Mouse (Mus musculus) CH12.LX (cell line): ENCODE results near the gene Syap1. TPM values are rescaled to one million over a fixed set of nuclear protein-coding genes. Genes with fewer than 3 reads are reported as not detected.

Experiments used
- DNase-seq: peaks from one replicate; pipeline ENCODE4 v3.0.0-alpha.2; 2013; ENCODE audit errors: extremely low read depth
- H3K27ac ChIP-seq: 2 replicates; pipeline ENCODE4 v1.5.1; 2012; ENCODE audit warnings: low read depth, mild to moderate bottlenecking, control low read depth, moderate library complexity; ENCODE audit not compliant: insufficient read depth
- H3K27me3 ChIP-seq: replicated peaks from 2 replicates; pipeline ENCODE3; 2012; ENCODE audit warnings: inconsistent platforms
- H3K36me3 ChIP-seq, 2 experiments: replicated peaks in 1 of 2; 2 replicates each; pipeline versions ENCODE3 to v1.6.1; 2012; ENCODE audit warnings: inconsistent platforms in 1 of 2, low read length in 1 of 2, mild to moderate bottlenecking in 1 of 2, mixed read lengths in 1 of 2, moderate library complexity in 1 of 2; ENCODE audit not compliant: control insufficient read depth in 1 of 2, insufficient read depth in 1 of 2
- H3K4me1 ChIP-seq, 2 experiments: 2 replicates each; pipeline ENCODE4 v1.6.1; 2012; ENCODE audit warnings: inconsistent platforms in 1 of 2, moderate library complexity in 1 of 2; ENCODE audit not compliant: insufficient read depth in 2 of 2, control insufficient read depth in 1 of 2
- H3K4me2 ChIP-seq: 2 replicates; pipeline ENCODE4 v1.6.1; 2012; ENCODE audit warnings: low read depth, mild to moderate bottlenecking, control low read depth; ENCODE audit not compliant: poor library complexity, insufficient read depth, severe bottlenecking
- H3K4me3 ChIP-seq, 3 experiments: fragments of 150-350 bp in 1 of 3; sonication (generic) in 1 of 3; replicated peaks in 1 of 3; 2 replicates each; pipeline versions ENCODE3 to v1.5.1; 2011 to 2012; ENCODE audit warnings: low read depth in 2 of 3, low read length in 2 of 3, mild to moderate bottlenecking in 2 of 3, moderate library complexity in 2 of 3, control low read depth in 1 of 3, improper control_type of control experiment in 1 of 3, inconsistent platforms in 1 of 3, mixed read lengths in 1 of 3; ENCODE audit not compliant: poor library complexity in 1 of 3
- H3K79me2 ChIP-seq: replicated peaks from 2 replicates; pipeline ENCODE4 v1.6.1; 2012; ENCODE audit warnings: mild to moderate bottlenecking, moderate library complexity; ENCODE audit not compliant: control insufficient read depth, poor library complexity, insufficient read depth, severe bottlenecking; ENCODE audit errors: extremely low read depth
- H3K9ac ChIP-seq: 2 replicates; pipeline ENCODE4 v1.6.1; 2012; ENCODE audit warnings: low read depth, mild to moderate bottlenecking, control low read depth, moderate library complexity; ENCODE audit not compliant: insufficient read depth
- H3K9me3 ChIP-seq: replicated peaks from 2 replicates; pipeline ENCODE3; 2012; ENCODE audit warnings: low read length, inconsistent platforms, mixed read lengths
- BHLHE40 ChIP-seq: IDR thresholded peaks from 2 replicates; pipeline ENCODE4 v1.6.1; 2011; ENCODE audit warnings: mild to moderate bottlenecking, low read depth, low read length, improper control_type of control experiment
- CHD1 ChIP-seq: IDR thresholded peaks from 2 replicates; pipeline ENCODE4 v1.6.1; 2012; ENCODE audit warnings: low read depth, low read length, improper control_type of control experiment, inconsistent platforms
- CHD2 ChIP-seq: IDR thresholded peaks from 2 replicates; pipeline ENCODE4 v1.6.1; 2011; ENCODE audit warnings: low read length, improper control_type of control experiment
- CTCF ChIP-seq, 2 experiments: IDR thresholded peaks in 1 of 2; conservative IDR thresholded peaks in 1 of 2; 2 replicates each; pipeline ENCODE4 v1.5.1; 2011 to 2012; ENCODE audit warnings: low read depth in 2 of 2, low read length in 2 of 2, improper control_type of control experiment in 1 of 2, inconsistent platforms in 1 of 2, mild to moderate bottlenecking in 1 of 2, moderate library complexity in 1 of 2
- E2F4 ChIP-seq: IDR thresholded peaks from 2 replicates; pipeline ENCODE4 v1.6.1; 2011; ENCODE audit warnings: low read depth, low read length, improper control_type of control experiment; ENCODE audit not compliant: insufficient replicate concordance
- ELF1 ChIP-seq: IDR thresholded peaks from 2 replicates; pipeline ENCODE4 v1.6.1; 2014; ENCODE audit warnings: low read depth, mild to moderate bottlenecking, inconsistent platforms, low read length, improper control_type of control experiment
- EP300 ChIP-seq: IDR thresholded peaks from 2 replicates; pipeline ENCODE4 v1.6.1; 2011; ENCODE audit warnings: low read length, improper control_type of control experiment
- ETS1 ChIP-seq: conservative IDR thresholded peaks from 2 replicates; pipeline ENCODE4 v1.6.1; 2012; ENCODE audit warnings: low read depth, mild to moderate bottlenecking, inconsistent platforms, low read length, improper control_type of control experiment, moderate library complexity
- GABPA ChIP-seq: IDR thresholded peaks from 2 replicates; pipeline ENCODE4 v1.6.1; 2012; ENCODE audit warnings: low read depth, low read length, improper control_type of control experiment, inconsistent platforms; ENCODE audit not compliant: insufficient replicate concordance
- HCFC1 ChIP-seq: IDR thresholded peaks from 2 replicates; pipeline ENCODE4 v1.6.1; 2012; ENCODE audit warnings: low read depth, mild to moderate bottlenecking, inconsistent platforms, low read length, improper control_type of control experiment
- IRF4 ChIP-seq: IDR thresholded peaks from 2 replicates; pipeline ENCODE4 v1.6.1; 2014; ENCODE audit warnings: low read depth, mild to moderate bottlenecking, inconsistent platforms, low read length, improper control_type of control experiment
- JUN ChIP-seq: IDR thresholded peaks from 2 replicates; pipeline ENCODE4 v1.6.1; 2011; ENCODE audit warnings: low read depth, mild to moderate bottlenecking, low read length, improper control_type of control experiment, moderate library complexity; ENCODE audit not compliant: insufficient read depth
- JUND ChIP-seq: conservative IDR thresholded peaks from 2 replicates; pipeline ENCODE4 v1.6.1; 2011; ENCODE audit warnings: low read depth, low read length, improper control_type of control experiment
- KAT2A ChIP-seq: IDR thresholded peaks from 2 replicates; pipeline ENCODE4 v1.6.1; 2012; ENCODE audit warnings: low read length, improper control_type of control experiment, inconsistent platforms; ENCODE audit not compliant: insufficient replicate concordance
- MAFK ChIP-seq: IDR thresholded peaks from 2 replicates; pipeline ENCODE4 v1.6.1; 2011; ENCODE audit warnings: low read length, improper control_type of control experiment; ENCODE audit not compliant: insufficient replicate concordance
- MAX ChIP-seq: IDR thresholded peaks from 2 replicates; pipeline ENCODE4 v1.6.1; 2011; ENCODE audit warnings: low read length, improper control_type of control experiment
- MAZ ChIP-seq: IDR thresholded peaks from 2 replicates; pipeline ENCODE4 v1.6.1; 2012; ENCODE audit warnings: low read depth, mild to moderate bottlenecking, inconsistent platforms, low read length, improper control_type of control experiment, moderate library complexity
- MEF2A ChIP-seq: IDR thresholded peaks from 2 replicates; pipeline ENCODE4 v1.6.1; 2014; ENCODE audit warnings: low read depth, mild to moderate bottlenecking, inconsistent platforms, low read length, improper control_type of control experiment, borderline replicate concordance
- MXI1 ChIP-seq: IDR thresholded peaks from 2 replicates; pipeline ENCODE4 v1.6.1; 2011; ENCODE audit warnings: mild to moderate bottlenecking, low read depth, low read length, improper control_type of control experiment
- MYC ChIP-seq: IDR thresholded peaks from 2 replicates; pipeline ENCODE4 v1.6.1; 2011; ENCODE audit warnings: low read depth, mild to moderate bottlenecking, improper control_type of control experiment, low read length
- NELFE ChIP-seq: IDR thresholded peaks from 2 replicates; pipeline ENCODE4 v1.6.1; 2011; ENCODE audit warnings: low read depth, low read length, improper control_type of control experiment
- NRF1 ChIP-seq: IDR thresholded peaks from 2 replicates; pipeline ENCODE4 v1.6.1; 2014; ENCODE audit warnings: low read depth, mild to moderate bottlenecking, inconsistent platforms, low read length, improper control_type of control experiment, moderate library complexity
- PAX5 ChIP-seq: IDR thresholded peaks from 2 replicates; pipeline ENCODE4 v1.6.1; 2012; ENCODE audit warnings: low read length, inconsistent platforms, mixed read lengths
- POLR2A ChIP-seq: IDR thresholded peaks from 2 replicates; pipeline ENCODE4 v1.6.1; 2011; ENCODE audit warnings: low read depth, mild to moderate bottlenecking, improper control_type of control experiment, low read length
- POLR2AphosphoS2 ChIP-seq: IDR thresholded peaks from 2 replicates; pipeline ENCODE4 v1.6.1; 2011; ENCODE audit warnings: low read depth, low read length, improper control_type of control experiment
- RAD21 ChIP-seq: IDR thresholded peaks from 2 replicates; pipeline ENCODE4 v1.6.1; 2011; ENCODE audit warnings: low read depth, mild to moderate bottlenecking, low read length, improper control_type of control experiment, moderate library complexity
- RCOR1 ChIP-seq: conservative IDR thresholded peaks from 2 replicates; pipeline ENCODE4 v1.6.1; 2012; ENCODE audit warnings: low read depth, mild to moderate bottlenecking, inconsistent platforms, low read length, improper control_type of control experiment
- SIN3A ChIP-seq: IDR thresholded peaks from 2 replicates; pipeline ENCODE4 v1.6.1; 2012; ENCODE audit warnings: low read length, improper control_type of control experiment, inconsistent platforms
- SMC3 ChIP-seq: IDR thresholded peaks from 2 replicates; pipeline ENCODE4 v1.6.1; 2011; ENCODE audit warnings: low read depth, low read length, improper control_type of control experiment
- TBP ChIP-seq: conservative IDR thresholded peaks from 2 replicates; pipeline ENCODE4 v1.6.1; 2011; ENCODE audit warnings: low read depth, low read length, improper control_type of control experiment
- TCF12 ChIP-seq: IDR thresholded peaks from 2 replicates; pipeline ENCODE4 v1.6.1; 2014; ENCODE audit warnings: low read depth, mild to moderate bottlenecking, inconsistent platforms, low read length, improper control_type of control experiment
- UBTF ChIP-seq: IDR thresholded peaks from 2 replicates; pipeline ENCODE4 v1.6.1; 2012; ENCODE audit warnings: low read depth, mild to moderate bottlenecking, inconsistent platforms, low read length, improper control_type of control experiment, moderate library complexity
- USF1 ChIP-seq: IDR thresholded peaks from 2 replicates; pipeline ENCODE4 v1.6.1; 2014; ENCODE audit warnings: low read depth, mild to moderate bottlenecking, inconsistent platforms, low read length, improper control_type of control experiment
- USF2 ChIP-seq: conservative IDR thresholded peaks from 2 replicates; pipeline ENCODE4 v1.6.1; 2011; ENCODE audit warnings: low read depth, low read length, improper control_type of control experiment
- ZC3H11A ChIP-seq: IDR thresholded peaks from 2 replicates; pipeline ENCODE4 v1.6.1; 2012; ENCODE audit warnings: low read depth, mild to moderate bottlenecking, inconsistent platforms, low read length, improper control_type of control experiment
- ZKSCAN1 ChIP-seq: IDR thresholded peaks from 2 replicates; pipeline ENCODE4 v1.6.1; 2012; ENCODE audit warnings: low read depth, inconsistent platforms, low read length, improper control_type of control experiment, borderline replicate concordance
- ZMIZ1 ChIP-seq: IDR thresholded peaks from 2 replicates; pipeline ENCODE4 v1.6.1; 2012; ENCODE audit warnings: low read depth, mild to moderate bottlenecking, inconsistent platforms, low read length, improper control_type of control experiment
- ZNF384 ChIP-seq: IDR thresholded peaks from 2 replicates; pipeline ENCODE4 v1.6.1; 2012; ENCODE audit warnings: low read depth, low read length, improper control_type of control experiment, inconsistent platforms
- dilution Hi-C: fragments of 300-500 bp; cut with MboI; formaldehyde crosslinking; loops from 2 replicates; pipeline ENCODE4 v1.14.3; 2020; ENCODE audit warnings: low sequenced_read_pairs; ENCODE audit not compliant: extremely low pct_unique_long_range_greater_than_20kb, extremely low pct_ligation_motif_present
- in situ Hi-C: fragments of 300-500 bp; cut with MboI; formaldehyde crosslinking; loops from 3 replicates; pipeline ENCODE4 v1.14.3; 2019; ENCODE audit warnings: low sequenced_read_pairs, low pct_ligation_motif_present, low pct_unique_long_range_greater_than_20kb, mixed read lengths
- polyA plus RNA-seq: library from polyadenylated mRNA; unstranded; fragments of >175 nt; gene quantifications from 2 replicates; pipeline ENCODE4 v1.2.1, GENCODE M21; 2012; ENCODE audit warnings: low read depth; ENCODE audit not compliant: insufficient read length
- total RNA-seq, 2 experiments: library from RNA; depleted of rRNA; stranded (reverse); fragments of 300-350 nt in 1 of 2; fragments of >200 nt in 1 of 2; gene quantifications; 2 replicates each; pipeline ENCODE4 v1.2.3; 2012 to 2014

The Syap1 gene
- total and polyA plus RNA-seq, 3 experiments, result 5.9 to 14.7 (median 12.3) TPM

DNA sequence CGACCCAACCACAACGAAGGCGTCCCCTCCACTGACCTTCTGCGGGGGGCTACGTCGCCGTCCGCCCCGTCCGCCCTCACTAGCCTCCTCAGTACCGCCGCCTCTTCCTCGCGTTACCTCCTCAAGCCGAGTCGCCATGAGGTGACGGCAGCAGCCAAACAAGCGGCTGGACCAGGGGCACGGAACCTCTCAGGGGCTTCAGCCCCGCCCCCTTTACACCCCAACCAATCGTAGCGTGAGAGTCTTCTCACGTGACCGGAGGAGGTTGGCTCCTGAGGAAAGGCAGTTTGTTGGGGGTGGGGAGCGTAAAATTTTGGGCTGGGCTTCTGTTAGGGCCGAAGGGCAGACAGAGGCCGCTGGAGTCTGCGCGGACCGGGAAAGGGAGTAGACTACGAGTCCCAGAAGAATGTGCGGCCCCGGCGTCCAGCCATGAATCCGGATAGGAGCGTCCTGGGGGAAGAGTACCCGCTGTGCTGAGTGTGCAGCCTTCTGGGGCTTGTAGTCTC, 59.0 kb downstream of the Syap1 start, which contains the start of gene Txlng:
Txlng (minus strand) TSS at position 252 of the 506 bp plus-strand sequence.
- H3K79me2 ChIP-seq, result peaks cover 23% of the 10 kb centered on the region
- dilution Hi-C loops, result no loop called here
- peak within 1 kb of the TSS; percentile 57; the same call in 1 of the 2 replicates for H3K27ac ChIP-seq
- TF ChIP-seq USF2, result peak; percentile 82
- TF ChIP-seq NELFE, result peak; percentile 82
- TF ChIP-seq ZNF384, result no peak
- TF ChIP-seq RCOR1, result no peak
- peak; percentile 81 for TF ChIP-seq MAX
- TF ChIP-seq MAFK, result no peak
- TF ChIP-seq USF1, result peak; percentile 92
- TF ChIP-seq PAX5, result no peak
- TF ChIP-seq TCF12, result peak; percentile 79
- peak; percentile 6; the same call in 1 of the 2 replicates for TF ChIP-seq GABPA
- no peak for TF ChIP-seq MAZ
- TF ChIP-seq TBP, result 0 out of 2 replicates have a peak, but pooled peaks have one; percentile 27
- no peak for TF ChIP-seq E2F4
- no peak for TF ChIP-seq ETS1
- peak; percentile 76 for TF ChIP-seq ELF1
- TF ChIP-seq UBTF, result 0 out of 2 replicates have a peak, but pooled peaks have one; percentile 35
- no peak for TF ChIP-seq ZKSCAN1
- TF ChIP-seq SIN3A, result peak; percentile 77
- peak; percentile 92 for TF ChIP-seq MXI1
- TF ChIP-seq POLR2A, result peak; percentile 90
- no peak for TF ChIP-seq RAD21
- TF ChIP-seq CTCF (conservative IDR thresholded peaks at IDR 0.05 in 1 of 2, IDR thresholded peaks at IDR 0.05 in 1 of 2; ENCODE audit: low read depth in 2 of 2, low read length in 2 of 2), result no peak
- TF ChIP-seq KAT2A, result peak; percentile 87; the same call in 1 of the 2 replicates
- peak; percentile 71 for TF ChIP-seq BHLHE40
- TF ChIP-seq NRF1, result peak; percentile 85
- no peak for TF ChIP-seq ZC3H11A
- TF ChIP-seq MEF2A, result peak; percentile 40; the same call in 1 of the 2 replicates
- TF ChIP-seq IRF4, result peak; percentile 42; the same call in 1 of the 2 replicates
- TF ChIP-seq ZMIZ1, result peak; percentile 62
- no peak for TF ChIP-seq SMC3
- no peak for TF ChIP-seq JUN
- TF ChIP-seq MYC, result 0 out of 2 replicates have a peak, but pooled peaks have one; percentile 17
- peak; percentile 96 for TF ChIP-seq HCFC1
- TF ChIP-seq CHD1, result no peak
- peak; percentile 75 for TF ChIP-seq POLR2AphosphoS2
- no peak for TF ChIP-seq JUND
- no peak for TF ChIP-seq EP300
- TF ChIP-seq CHD2, result peak; percentile 79
- H3K4me2 ChIP-seq, result peak within 1 kb of the TSS; percentile 96; the same call in 1 of the 2 replicates
- no peaks in the 10 kb centered on the region for H3K9me3 ChIP-seq
- DNase-seq, result peak; percentile 97
- H3K4me1 ChIP-seq, result no peaks in the 10 kb centered on the region; a peak in 1 of 4 replicates
- H3K9ac ChIP-seq, result peak within 1 kb of the TSS; percentile 78
- in situ Hi-C loops, result loop anchor here (25.0 kb wide), 1 partner anchor 92 kb away; no protein-coding TSS in a partner anchor
- H3K27me3 ChIP-seq, result no peaks in the 10 kb centered on the region
- peaks cover 0 to 5% of the 10 kb centered on the region in 2 experiments for H3K36me3 ChIP-seq
- peak within 1 kb of the TSS; percentile 76 to 96 (median 81) for H3K4me3 ChIP-seq
